Mouse (Mus musculus) E14TG2a.4 (cell line): Measurements from ENCODE around the gene Pmvk.

Experiments used
- CTCF ChIP-seq: conservative IDR thresholded peaks from 2 replicates; pipeline ENCODE4 v1.5.1; 2014; ENCODE audit warnings: low read length
- NANOG ChIP-seq: IDR thresholded peaks from 2 replicates; pipeline ENCODE4 v1.6.1; 2014; ENCODE audit warnings: borderline replicate concordance, low read length, mixed read lengths
- POU5F1 ChIP-seq: IDR thresholded peaks from 2 replicates; pipeline ENCODE4 v1.6.1; 2014; ENCODE audit warnings: low read length, borderline replicate concordance

DNA sequence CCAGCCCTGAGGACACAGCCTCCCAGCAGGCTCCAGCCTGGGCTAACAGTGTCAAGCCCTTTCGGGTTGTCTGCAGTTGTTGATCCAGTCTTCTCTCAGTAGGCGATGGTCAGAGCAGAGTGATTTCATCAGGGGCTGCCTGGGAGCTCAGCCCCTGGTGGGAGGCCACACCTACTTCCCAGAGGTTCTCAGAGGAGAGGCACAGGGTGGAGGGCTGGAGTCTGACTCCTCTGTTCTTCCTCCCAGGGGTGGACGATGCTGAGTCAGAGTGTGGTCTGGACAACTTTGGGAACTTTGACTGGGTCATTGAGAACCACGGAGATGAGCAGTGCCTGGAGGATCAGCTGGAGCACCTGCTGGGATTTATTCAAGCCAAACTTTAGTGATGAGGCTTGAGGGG lies 13.9 kb downstream of the Pmvk start:
- no peak for TF ChIP-seq CTCF
- no peak for TF ChIP-seq NANOG
- TF ChIP-seq POU5F1 = no peak
